ENCODE assay signal across 24 mouse cellular contexts in genomic region chr14:60767884-60768283, GRCm38 (mm10). TPM values are rescaled to one million over a fixed set of nuclear protein-coding genes. Genes with fewer than 3 reads are reported as not detected.
DNase-seq lines count a peak whose midpoint lies in the region; ATAC-seq and TF ChIP-seq lines count a peak whose summit lies in the region.
"Had no signal": no experiment of that assay in that cellular context is flagged by ENCODE, and none has a peak within 500 bp of the region (broad histone marks: within the 10 kb centered on the region; RNA-seq: fewer than 3 reads in every experiment).

TSS of gene C1qtnf9 (plus strand) at chr14:60768134.

- peak within 1 kb of the TSS; percentile 89 for H3K27ac ChIP-seq in heart, adult 2 months
- H3K27ac ChIP-seq in heart, embryonic 12.5 days (ENCODE audit: poor library complexity, severe bottlenecking): no peak within 1 kb of the TSS
- H3K27ac ChIP-seq in gastrocnemius, adult 2 months: peak within 1 kb of the TSS; percentile 85
- H3K27ac ChIP-seq: embryonic facial prominence, embryonic 13.5 days; heart, embryonic 13.5 days; hindbrain, embryonic 15.5 days; left cerebral cortex, adult 2 months; limb, embryonic 10.5 days; neural tube, embryonic 12.5 days had no signal

- no peak for TF ChIP-seq CTCF in heart, adult 2 months (IDR thresholded peaks at IDR 0.05)
- TF ChIP-seq CTCF in gastrocnemius, adult 2 months (IDR thresholded peaks at IDR 0.05): no peak

- no peak within 1 kb of the TSS for H3K4me2 ChIP-seq in heart, embryonic 12.5 days
- H3K4me2 ChIP-seq: embryonic facial prominence, embryonic 13.5 days; heart, embryonic 13.5 days; hindbrain, embryonic 15.5 days; liver, embryonic 11.5 days; neural tube, embryonic 12.5 days had no signal

- DNase-seq in heart, adult 2 months: peak; percentile 36 to 44
- DNase-seq in gastrocnemius, adult 2 months: no peak
- DNase-seq in gastrocnemius, postnatal 4 days (ENCODE audit: low spot score in 2 of 2): no peak
- no peak for DNase-seq in heart, postnatal 25 days (ENCODE audit: low spot score)
- DNase-seq in natural killer cell, adult 2 months (ENCODE audit: low spot score in 2 of 2): no peak
- no peak for DNase-seq in urinary bladder, postnatal 10 days (ENCODE audit: low spot score)
- DNase-seq: adrenal gland, postnatal 36 days; B cell, adult 2 months; cerebellum, adult 9-10 months; forebrain, postnatal 0 days; kidney, postnatal 10 days; lung, postnatal 14 days; right cerebral cortex, postnatal 14 days; thymus, postnatal 25 days had no signal

- intact Hi-C loops in heart, adult 2 months (cut with DNase I): loop anchor here (5.0 kb wide), 1 partner anchor 176 kb away; no protein-coding TSS in a partner anchor
- intact Hi-C loops in gastrocnemius, adult 2 months (cut with DNase I): loop anchor here (5.0 kb wide), 1 partner anchor 56 kb away; no protein-coding TSS in a partner anchor
- intact Hi-C loops in heart, postnatal 25 days (cut with DNase I): no loop called here

- peak within 1 kb of the TSS; percentile 53 for H3K4me3 ChIP-seq in heart, adult 2 months
- no peak within 1 kb of the TSS for H3K4me3 ChIP-seq in heart, embryonic 12.5 days
- H3K4me3 ChIP-seq in gastrocnemius, adult 2 months: peak within 1 kb of the TSS; percentile 68
- H3K4me3 ChIP-seq: embryonic facial prominence, embryonic 13.5 days; heart, embryonic 13.5 days; hindbrain, embryonic 15.5 days; left cerebral cortex, adult 2 months; limb, embryonic 10.5 days; neural tube, embryonic 12.5 days had no signal

- peaks cover 10% of the 10 kb centered on the region; the same call in 1 of the 2 replicates for H3K36me3 ChIP-seq in heart, adult 2 months (ENCODE audit: control insufficient read depth, insufficient read depth, low read length)
- no peaks in the 10 kb centered on the region for H3K36me3 ChIP-seq in heart, embryonic 12.5 days
- H3K36me3 ChIP-seq: embryonic facial prominence, embryonic 13.5 days; hindbrain, embryonic 15.5 days; limb, embryonic 10.5 days; neural tube, embryonic 12.5 days had no signal

- H3K9me3 ChIP-seq in heart, embryonic 12.5 days (replicated peaks): no peaks in the 10 kb centered on the region
- H3K9me3 ChIP-seq: embryonic facial prominence, embryonic 13.5 days; heart, embryonic 13.5 days; hindbrain, embryonic 15.5 days; limb, embryonic 10.5 days; neural tube, embryonic 12.5 days had no signal

- H3K4me1 ChIP-seq in heart, adult 2 months (ENCODE audit: control insufficient read depth, insufficient read depth, low read length): peaks cover 23% of the 10 kb centered on the region
- peaks cover 32% of the 10 kb centered on the region for H3K4me1 ChIP-seq in heart, embryonic 12.5 days (replicated peaks)

- no peaks in the 10 kb centered on the region for H3K27me3 ChIP-seq in heart, adult 2 months (ENCODE audit: control insufficient read depth, insufficient read depth, low read length)
- no peaks in the 10 kb centered on the region for H3K27me3 ChIP-seq in heart, embryonic 12.5 days (replicated peaks)
- H3K27me3 ChIP-seq: embryonic facial prominence, embryonic 13.5 days; heart, embryonic 13.5 days; hindbrain, embryonic 15.5 days; neural tube, embryonic 12.5 days had no signal

- no peaks in the 10 kb centered on the region for H3K79me2 ChIP-seq in heart, adult 2 months (replicated peaks; ENCODE audit: control insufficient read depth, insufficient read depth, low read length)

- peak within 1 kb of the TSS; percentile 69 for H3K9ac ChIP-seq in heart, adult 2 months (ENCODE audit: low read depth, low read length)
- no peak within 1 kb of the TSS for H3K9ac ChIP-seq in heart, embryonic 12.5 days
- H3K9ac ChIP-seq: embryonic facial prominence, embryonic 13.5 days; forebrain, postnatal 0 days; heart, embryonic 13.5 days; hindbrain, embryonic 15.5 days; neural tube, embryonic 12.5 days had no signal

- 41% methylated on average over 4 of the region's 4 CpGs for WGBS in heart, adult 2 months
- WGBS in heart, embryonic 12.5 days: 70% methylated on average over 4 of the region's 4 CpGs

- ATAC-seq in heart, embryonic 12.5 days (ENCODE audit: insufficient number of reproducible peaks, low FRiP score): no peak
- ATAC-seq: forebrain, postnatal 0 days; intestine, embryonic 16.5 days had no signal

- TF ChIP-seq POLR2A in heart, adult 2 months (IDR thresholded peaks at IDR 0.05; ENCODE audit: insufficient read depth, low read depth, low read length): peak; percentile 89

- peak; percentile 75; the same call in 1 of the 2 replicates for TF ChIP-seq EP300 in heart, adult 2 months (IDR thresholded peaks at IDR 0.05; ENCODE audit: insufficient read depth, low read depth, low read length)

RNA-seq across cellular contexts. Expression of gene C1qtnf9, which starts in this region (rescaled TPM):
- 10 to 100 TPM; 44.0 to 45.5 TPM for total RNA-seq in heart, adult 2 months (2021)
- 27.8 and 59.4 TPM in 2 replicates for polyA plus RNA-seq in heart, adult 2 months (2012; rRNA removed)
- polyA plus RNA-seq in heart, embryonic 12.5 days (2016; fragmentation: Nextera tagmentation; extraction: Ambion mirVana): 0.20 TPM in 1 of 2 replicates, not detected in the other
- 10 to 100 TPM; 18.0 to 20.4 TPM for total RNA-seq in gastrocnemius, adult 2 months (2021)
- 10 to 100 TPM; 27.2 to 27.7 TPM for total RNA-seq in gastrocnemius, postnatal 4 days (2021)
- total RNA-seq in heart, postnatal 25 days (2021): 10 to 100 TPM; 43.1 to 50.6 TPM
- total RNA-seq: forebrain, postnatal 0 days; megakaryocyte-erythroid progenitor cell, adult 5-6 weeks had no signal
- polyA plus RNA-seq: forebrain, postnatal 0 days had no signal

Comparison
In these comparisons a context has a peak if more than half of its experiments do, and no peak if none do; other contexts are left out.
1. RNA of gene C1qtnf9 (polyA plus RNA-seq): 27.8 to 59.4 TPM in heart, adult 2 months; 0.20 TPM in heart, embryonic 12.5 days; every median in the first group is over 10 times any median in the second.
2. DNase-seq: peak in heart, adult 2 months (2 of 2); none in gastrocnemius, adult 2 months (single experiment), gastrocnemius, postnatal 4 days (0 of 2), heart, postnatal 25 days (single experiment), natural killer cell, adult 2 months (0 of 2) and urinary bladder, postnatal 10 days (single experiment).